In the genomic region with DNA sequence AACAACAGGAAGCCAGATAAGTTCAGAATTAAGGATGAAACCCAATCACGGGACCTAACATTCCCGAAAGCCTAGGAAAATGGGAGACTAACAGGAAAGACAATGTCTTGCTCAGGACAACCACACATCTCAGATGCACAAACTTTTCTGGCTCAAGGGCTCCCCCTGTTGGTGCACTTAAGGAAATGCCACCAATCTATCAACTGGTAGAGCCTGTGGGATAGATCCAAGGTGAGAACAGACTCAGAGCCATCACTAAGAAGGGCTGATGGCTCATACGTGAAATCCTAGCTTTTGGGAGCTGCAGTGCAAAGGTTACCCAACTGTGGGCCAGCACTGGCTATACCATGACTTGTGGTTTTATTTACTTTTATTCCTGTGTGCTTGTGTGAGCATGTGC, we compare ENCODE assay signal across 1 mouse cellular context.
TF ChIP-seq lines count a peak whose summit lies in the region.

No protein-coding gene starts in this region.

TF ChIP-seq in myocyte, 11 proteins besides CTCF, POLR2A, EP300 and RAD21 (continued from another document):
- TF ChIP-seq CEBPB (IDR thresholded peaks at IDR 0.05; ENCODE audit: insufficient read depth, poor library complexity, severe bottlenecking) (no peak), MYOG (IDR thresholded peaks at IDR 0.05; ENCODE audit: control insufficient read depth in 1 of 3, insufficient read depth in 1 of 3, insufficient read length in 2 of 3, low read depth in 2 of 3) (no peak), POLR2AphosphoS2 (IDR thresholded peaks at IDR 0.05; ENCODE audit: insufficient read length, low read depth) (no peak), TCF12 (IDR thresholded peaks at IDR 0.05; ENCODE audit: insufficient read depth, poor library complexity, severe bottlenecking) (no peak)
